Mouse (Mus musculus): Measurements from ENCODE around the gene Crb2. TPM values are rescaled to one million over a fixed set of nuclear protein-coding genes. Genes with fewer than 3 reads are reported as not detected.

Gene Crb2
- 0.24 and 0.34 TPM in 2 replicates for polyA plus RNA-seq (2012; rRNA removed)

DNA sequence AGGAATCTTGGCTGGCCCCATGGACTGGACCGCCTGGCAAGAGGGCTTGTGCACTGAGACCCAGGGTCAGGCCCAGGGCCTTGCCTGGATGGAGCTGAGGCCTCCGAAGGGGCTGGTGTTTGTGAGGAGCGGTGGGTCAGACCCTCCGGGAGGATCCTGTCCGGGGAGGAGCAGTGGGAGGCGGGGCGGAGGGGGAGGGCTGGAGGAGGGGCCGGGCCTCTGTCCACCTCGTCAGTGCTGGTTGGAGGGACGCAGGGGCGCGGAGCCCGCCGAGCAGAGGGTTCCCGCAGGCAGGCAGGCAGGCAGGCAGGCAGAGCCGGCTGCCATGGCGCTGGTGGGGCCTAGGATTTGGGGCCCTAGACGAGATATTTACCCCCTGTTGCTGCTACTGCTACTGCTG, at the start of gene Crb2:
Gene Crb2, plus strand, starts transcription at position 234 of the 400 bp plus-strand sequence.

Other genes starting within 250 kb of the Crb2 start
- gene Strbp, start 72.4 kb upstream of the Crb2 start, polyA plus RNA-seq (2012; rRNA removed), result 0.60 and 0.97 TPM in 2 replicates

Data from stomach, adult 2 months (tissue).